Mouse (Mus musculus) midbrain, embryonic 12.5 days (tissue): ENCODE data around the gene Efnb2. TPM values are rescaled to one million over a fixed set of nuclear protein-coding genes. Genes with fewer than 3 reads are reported as not detected.

ENCODE experiments used
- ATAC-seq: fragments of 200-750 bp; cut with Nextera tagmentation; 2 replicates; pipeline ENCODE4 v1.8.0; 2017; ENCODE audit warnings: low read depth, moderate TSS enrichment, moderate library complexity; ENCODE audit not compliant: low FRiP score
- H3K27ac ChIP-seq: fragments of 300-500 bp; sonication (generic); replicated peaks from 2 replicates; pipeline ENCODE4 v1.5.1; 2016; ENCODE audit warnings: mild to moderate bottlenecking
- H3K27me3 ChIP-seq: fragments of 300-500 bp; sonication (generic); 2 replicates; pipeline ENCODE4 v1.6.1; 2016; ENCODE audit warnings: mild to moderate bottlenecking
- H3K36me3 ChIP-seq: fragments of 300-500 bp; sonication (generic); 2 replicates; pipeline ENCODE4 v1.6.1; 2016
- H3K4me1 ChIP-seq: fragments of 300-500 bp; sonication (generic); 2 replicates; pipeline ENCODE4 v1.6.1; 2016
- H3K4me2 ChIP-seq: fragments of 300-500 bp; sonication (generic); replicated peaks from 2 replicates; pipeline ENCODE4 v1.6.1; 2016; ENCODE audit warnings: mild to moderate bottlenecking, moderate library complexity
- H3K4me3 ChIP-seq: fragments of 300-500 bp; sonication (generic); 2 replicates; pipeline ENCODE4 v1.5.1; 2016; ENCODE audit warnings: mild to moderate bottlenecking
- H3K9ac ChIP-seq: fragments of 300-500 bp; sonication (generic); replicated peaks from 2 replicates; pipeline ENCODE4 v1.6.1; 2016; ENCODE audit warnings: mild to moderate bottlenecking, moderate library complexity
- H3K9me3 ChIP-seq: fragments of 300-500 bp; sonication (generic); 2 replicates; pipeline ENCODE4 v1.6.1; 2016; ENCODE audit warnings: mild to moderate bottlenecking
- WGBS: fragments of 180-500 bp; shearing (Covaris S2); methylation state at CpG from one replicate; pipeline ENCODE4 v1.1.7; 2016; 5-methylcytosine and 5-hydroxymethylcytosine counted together
- polyA plus RNA-seq: library from polyadenylated mRNA; unstranded; fragments of >200 nt; fragmentation: Nextera tagmentation; extraction: Ambion mirVana; gene quantifications from 2 replicates; pipeline ENCODE4 v1.2.1, GENCODE M21; 2016

The Efnb2 gene
- polyA plus RNA-seq, 1 experiment from 2014 or later = 26.7 TPM

- 90% methylated on average over 5 of the region's 5 CpGs for WGBS
- Histone ChIP-seq H3K9ac (no peak overlapping the region), H3K27ac (no peak overlapping the region), H3K4me2 (no peak overlapping the region), H3K27me3 (no peaks in the 10 kb centered on the region), H3K4me1 (no peaks in the 10 kb centered on the region), H3K36me3 (peaks cover 48% of the 10 kb centered on the region), H3K9me3 (no peaks in the 10 kb centered on the region), H3K4me3 (no peak overlapping the region)
- no peak for ATAC-seq
These were observed 13.8 kb upstream of the Efnb2 start for GRCm38 (mm10) chr8:8674864-8675263.

GRCm38 (mm10) chr8:8661759-8662138, 707 bp upstream of the Efnb2 start:
- peak overlapping the region; percentile 83 for H3K4me3 ChIP-seq
- no peaks in the 10 kb centered on the region for H3K9me3 ChIP-seq
- peak overlapping the region; percentile 91 for H3K4me2 ChIP-seq
- H3K27me3 ChIP-seq = peaks cover 15% of the 10 kb centered on the region
- peak overlapping the region; percentile 89 for H3K27ac ChIP-seq
- peaks cover 17% of the 10 kb centered on the region for H3K4me1 ChIP-seq
- peak overlapping the region; percentile 53 for H3K9ac ChIP-seq
- peak; percentile 11; the same call in 1 of the 2 replicates for ATAC-seq
- H3K36me3 ChIP-seq = peaks cover 9% of the 10 kb centered on the region; the same call in 1 of the 2 replicates
- WGBS = under 1% methylated on average over 23 of the region's 23 CpGs

GRCm38 (mm10) chr8:8660307-8661098, 539 bp downstream of the Efnb2 start:
- peak; percentile 48 for ATAC-seq
- under 1% methylated on average over 79 of the region's 88 CpGs for WGBS
- Histone ChIP-seq H3K9me3 (no peaks in the 10 kb centered on the region), H3K4me1 (peaks cover 25% of the 10 kb centered on the region), H3K4me2 (peak overlapping the region; percentile 91), H3K36me3 (0 out of 2 replicates have a peak, but pooled peaks cover 3% of the 10 kb centered on the region), H3K27me3 (peaks cover 18% of the 10 kb centered on the region), H3K9ac (peak overlapping the region; percentile 89), H3K27ac (peak overlapping the region; percentile 89), H3K4me3 (peak overlapping the region; percentile 83)

GRCm38 (mm10) chr8:8659503-8660306, 1.3 kb downstream of the Efnb2 start:
- Histone ChIP-seq H3K27ac (peak overlapping the region; percentile 89), H3K4me1 (peaks cover 33% of the 10 kb centered on the region), H3K9me3 (no peaks in the 10 kb centered on the region), H3K36me3 (no peaks in the 10 kb centered on the region), H3K4me3 (peak overlapping the region; percentile 83), H3K9ac (peak overlapping the region; percentile 89), H3K4me2 (peak overlapping the region; percentile 91), H3K27me3 (peaks cover 23% of the 10 kb centered on the region)
- no peak for ATAC-seq
- WGBS = under 1% methylated on average over 53 of the region's 53 CpGs

- WGBS = 1% methylated on average over 19 of the region's 19 CpGs
These were observed 2.4 kb downstream of the Efnb2 start for GRCm38 (mm10) chr8:8658426-8659224.

GRCm38 (mm10) chr8:8657692-8658355, 3.2 kb downstream of the Efnb2 start:
- 8% methylated on average over 5 of the region's 5 CpGs for WGBS
- H3K4me1 ChIP-seq = peaks cover 51% of the 10 kb centered on the region
- no peak for ATAC-seq

More at GRCm38 (mm10) chr8:8658426-8659224, 2.4 kb downstream of the Efnb2 start:
- peak overlapping the region; percentile 83 for H3K4me3 ChIP-seq
- no peaks in the 10 kb centered on the region for H3K36me3 ChIP-seq
- H3K27me3 ChIP-seq = peaks cover 34% of the 10 kb centered on the region
- peak overlapping the region; percentile 36 for H3K27ac ChIP-seq
- peak overlapping the region; percentile 89 for H3K9ac ChIP-seq
- ATAC-seq = peak; percentile 35
- H3K4me2 ChIP-seq = peak overlapping the region; percentile 91
- peaks cover 43% of the 10 kb centered on the region for H3K4me1 ChIP-seq
- H3K9me3 ChIP-seq = no peaks in the 10 kb centered on the region

GRCm38 (mm10) chr8:8656578-8657441, 4.2 kb downstream of the Efnb2 start:
- peak overlapping the region; percentile 54 for H3K27ac ChIP-seq
- no peak for ATAC-seq
- H3K4me3 ChIP-seq = peak overlapping the region; percentile 29
- peak overlapping the region; percentile 31; the same call in 1 of the 2 replicates for H3K9ac ChIP-seq
- peaks cover 52% of the 10 kb centered on the region for H3K27me3 ChIP-seq
- H3K4me2 ChIP-seq = peak overlapping the region; percentile 91
- no peaks in the 10 kb centered on the region for H3K36me3 ChIP-seq
- WGBS = 3% methylated on average over 14 of the region's 14 CpGs
- H3K4me1 ChIP-seq = peaks cover 60% of the 10 kb centered on the region
- H3K9me3 ChIP-seq = no peaks in the 10 kb centered on the region

More at GRCm38 (mm10) chr8:8657692-8658355, 3.2 kb downstream of the Efnb2 start:
- Histone ChIP-seq H3K36me3 (no peaks in the 10 kb centered on the region), H3K9me3 (no peaks in the 10 kb centered on the region), H3K4me3 (peak overlapping the region; percentile 83), H3K27ac (peak overlapping the region; percentile 36), H3K27me3 (peaks cover 42% of the 10 kb centered on the region), H3K4me2 (peak overlapping the region; percentile 91), H3K9ac (peak overlapping the region; percentile 51; the same call in 1 of the 2 replicates)

GRCm38 (mm10) chr8:8655346-8656340, 5.4 kb downstream of the Efnb2 start:
- peak overlapping the region; percentile 29 for H3K4me3 ChIP-seq
- H3K4me1 ChIP-seq = peaks cover 69% of the 10 kb centered on the region

GRCm38 (mm10) chr8:8653906-8654489, 7.0 kb downstream of the Efnb2 start:
- WGBS = 26% methylated on average over 12 of the region's 12 CpGs
- H3K27ac ChIP-seq = no peak overlapping the region
- peaks cover 85% of the 10 kb centered on the region for H3K4me1 ChIP-seq
- H3K36me3 ChIP-seq = no peaks in the 10 kb centered on the region
- no peak for ATAC-seq
- no peak overlapping the region; the same call in 1 of the 2 replicates for H3K9ac ChIP-seq
- H3K4me2 ChIP-seq = peak overlapping the region; percentile 91
- H3K4me3 ChIP-seq = no peak overlapping the region
- H3K9me3 ChIP-seq = no peaks in the 10 kb centered on the region
- H3K27me3 ChIP-seq = peaks cover 78% of the 10 kb centered on the region

More at GRCm38 (mm10) chr8:8655346-8656340, 5.4 kb downstream of the Efnb2 start:
- H3K9me3 ChIP-seq = no peaks in the 10 kb centered on the region
- H3K4me2 ChIP-seq = peak overlapping the region; percentile 91
- peak; percentile 56 for ATAC-seq
- no peaks in the 10 kb centered on the region for H3K36me3 ChIP-seq
- H3K27ac ChIP-seq = peak overlapping the region; percentile 35
- WGBS = 6% methylated on average over 24 of the region's 24 CpGs
- H3K27me3 ChIP-seq = peaks cover 63% of the 10 kb centered on the region
- H3K9ac ChIP-seq = peak overlapping the region; percentile 28; the same call in 1 of the 2 replicates
